ENCODE assay signal across 14 mouse cellular contexts in the genomic region with DNA sequence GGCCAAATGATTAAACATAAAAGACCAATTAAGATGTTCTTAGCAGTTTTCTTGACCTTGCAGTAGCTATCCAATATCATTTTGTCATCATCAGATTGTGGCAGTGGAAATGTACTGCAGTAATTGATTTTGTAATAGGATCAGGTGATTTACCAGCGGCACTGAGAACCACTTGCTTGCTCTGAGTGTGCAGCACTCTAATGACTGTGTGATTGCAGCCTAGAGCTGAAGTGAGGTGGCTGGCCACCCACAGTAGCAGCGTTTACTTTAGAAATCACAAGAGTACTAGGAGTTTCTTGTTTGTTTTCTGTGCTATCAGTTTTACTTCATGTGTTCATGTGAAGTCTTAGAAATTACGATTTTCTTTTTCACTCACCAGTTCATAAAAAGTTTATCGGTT.
"Had no signal": no experiment of that assay in that cellular context is flagged by ENCODE, and none has a peak within 500 bp of the region (broad histone marks: within the 10 kb centered on the region; RNA-seq: fewer than 3 reads in every experiment).

No protein-coding gene starts in this region.

- H3K4me3 ChIP-seq: limb, embryonic 12.5 days; liver, embryonic 13.5 days had no signal

- H3K36me3 ChIP-seq: limb, embryonic 12.5 days; liver, embryonic 13.5 days had no signal

- ATAC-seq: inflammation-experienced regulatory T-cells, adult 6 months; intestine, postnatal 0 days; liver, postnatal 0 days; midbrain, embryonic 16.5 days had no signal

- H3K27me3 ChIP-seq: limb, embryonic 12.5 days; liver, embryonic 13.5 days had no signal

- DNase-seq: kidney, adult 8-10 months; kidney, postnatal 36 days; layer of hippocampus, adult 9-11 months; liver; liver, embryonic 13.5 days; liver, postnatal 0 days; right cerebral cortex, postnatal 4 days; spleen, adult 18-20 months; thymus, postnatal 36 days had no signal

- H3K4me1 ChIP-seq: liver, embryonic 13.5 days had no signal

- H3K9ac ChIP-seq: limb, embryonic 12.5 days; liver, embryonic 13.5 days; liver, postnatal 0 days had no signal

- H3K27ac ChIP-seq: limb, embryonic 12.5 days; liver, embryonic 13.5 days had no signal

- H3K4me2 ChIP-seq: limb, embryonic 12.5 days; liver, embryonic 13.5 days; midbrain, embryonic 11.5 days had no signal

- H3K9me3 ChIP-seq: limb, embryonic 12.5 days; liver, embryonic 13.5 days had no signal
